Mouse (Mus musculus) lung, postnatal 4 days (tissue): Measurements from ENCODE around the gene Csmd2.
"Not testable (repeated sequence)": the region's sequence is repeated elsewhere in the genome, so short reads cannot be mapped to it uniquely, and the experiment has no call there.

Source experiments
- DNase-seq, 2 experiments: peaks; one replicate each; pipeline ENCODE4 v3.0.0; 2021

The Csmd2 gene

GRCm38 (mm10) chr4:128506878-128507277 lies 519.2 kb downstream of the Csmd2 start:
- no peak for DNase-seq

GRCm38 (mm10) chr4:128509885-128510284 lies 522.2 kb downstream of the Csmd2 start:
- DNase-seq, result no peak

DNA sequence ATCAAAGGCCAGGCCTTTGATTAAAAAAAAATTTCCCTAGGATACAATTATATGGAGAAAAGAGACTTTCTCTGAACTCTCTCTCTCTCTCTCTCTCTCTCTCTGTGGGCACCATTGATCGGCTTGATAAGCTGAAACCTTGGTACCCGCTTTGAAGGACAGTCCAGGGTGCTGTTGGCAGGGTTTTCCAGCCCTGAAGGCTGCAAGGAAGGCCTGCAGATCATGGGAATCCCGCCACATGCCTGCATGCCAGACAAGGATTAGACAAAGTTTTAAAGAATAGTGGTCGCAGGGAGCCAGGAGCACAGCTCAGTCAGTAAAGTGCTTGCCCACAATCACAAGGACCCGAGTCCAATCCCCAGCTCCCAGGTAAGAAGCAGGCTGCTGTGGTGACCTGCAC lies 526.8 kb downstream of the Csmd2 start:
- no peak for DNase-seq

DNA sequence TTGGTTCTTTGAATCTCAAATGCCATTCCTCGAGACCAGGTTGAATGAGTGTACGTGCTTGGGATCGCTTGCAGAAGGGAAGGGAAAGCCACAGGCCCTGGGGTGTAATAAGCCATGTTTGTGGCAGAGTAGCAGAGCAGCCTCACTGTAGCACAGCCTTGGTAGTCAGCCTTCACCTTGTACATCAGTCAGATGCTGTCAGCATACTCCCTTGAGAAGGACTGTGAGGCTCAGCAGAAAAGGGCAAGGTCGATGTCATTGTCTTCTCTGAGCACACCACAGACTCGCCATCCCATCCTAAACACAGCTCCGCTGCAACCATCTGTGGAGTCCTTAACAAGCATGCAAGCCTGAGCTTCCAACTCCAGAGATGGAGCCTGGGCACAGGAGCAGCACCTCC lies 533.6 kb downstream of the Csmd2 start:
- no peak for DNase-seq

- DNase-seq, result peak in 1 of 2 experiments; percentile 21
These were observed 555.7 kb downstream of the Csmd2 start for GRCm38 (mm10) chr4:128543378-128543777.

GRCm38 (mm10) chr4:128543956-128544486 lies 556.4 kb downstream of the Csmd2 start:
- not testable (repeated sequence) for DNase-seq

DNA sequence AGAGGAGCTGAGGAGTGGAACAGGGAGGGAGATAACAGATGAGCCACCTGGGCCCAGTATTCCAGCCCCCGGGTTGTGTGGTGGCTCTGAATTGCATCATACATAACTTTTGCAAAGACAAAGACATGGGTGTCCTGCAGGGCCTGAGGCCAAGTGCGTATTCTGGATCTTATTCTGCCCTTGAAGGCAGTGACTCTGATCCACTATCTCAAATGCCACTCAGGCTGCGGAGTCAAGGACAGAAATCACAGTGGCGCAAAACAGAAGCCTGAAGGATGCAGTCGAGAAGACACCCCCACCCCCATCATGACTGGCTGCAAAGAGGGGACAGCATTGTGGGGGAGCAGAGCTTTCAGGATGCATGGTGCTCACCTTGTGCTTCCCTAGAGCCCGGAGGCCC lies 563.1 kb downstream of the Csmd2 start:
- no peak for DNase-seq

DNA sequence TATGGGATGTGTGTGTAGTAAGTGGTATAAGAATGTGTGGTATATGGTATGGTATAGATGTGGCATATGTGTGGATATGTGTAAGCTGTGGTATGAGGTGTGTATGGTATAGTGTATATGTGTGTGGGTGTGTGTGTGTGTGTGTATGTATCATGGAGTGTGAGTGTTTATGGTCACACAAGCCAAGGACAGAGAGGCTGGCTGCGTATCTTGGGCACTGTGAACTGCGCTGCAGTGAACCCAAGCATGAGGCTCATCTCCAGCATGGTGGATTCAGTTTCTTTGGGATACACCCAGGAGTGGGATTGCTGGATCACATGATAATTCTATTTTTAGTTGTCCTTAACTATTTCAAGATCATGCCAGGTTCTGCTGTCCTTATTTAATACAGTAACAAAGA lies 566.5 kb downstream of the Csmd2 start:
- no peak for DNase-seq

DNA sequence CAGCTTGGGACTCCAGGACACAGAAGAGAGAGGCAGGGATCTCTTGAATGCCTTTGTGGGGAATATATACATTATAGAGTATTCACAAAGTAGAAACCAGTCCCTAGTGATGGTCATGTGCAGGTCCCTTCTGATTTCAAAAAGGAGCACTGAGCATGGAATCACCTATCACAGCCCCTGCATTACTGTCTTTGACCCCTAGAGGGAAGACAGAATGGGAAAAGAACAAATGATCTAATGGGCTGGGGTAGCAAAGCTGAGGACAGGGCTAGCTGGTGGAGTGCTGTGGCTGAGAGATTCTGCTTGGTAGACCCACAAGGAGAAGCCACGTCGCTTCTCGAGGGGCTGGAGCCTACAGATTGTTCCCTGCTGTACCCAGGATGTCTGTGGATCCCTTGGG lies 572.7 kb downstream of the Csmd2 start:
- DNase-seq, result no peak

DNA sequence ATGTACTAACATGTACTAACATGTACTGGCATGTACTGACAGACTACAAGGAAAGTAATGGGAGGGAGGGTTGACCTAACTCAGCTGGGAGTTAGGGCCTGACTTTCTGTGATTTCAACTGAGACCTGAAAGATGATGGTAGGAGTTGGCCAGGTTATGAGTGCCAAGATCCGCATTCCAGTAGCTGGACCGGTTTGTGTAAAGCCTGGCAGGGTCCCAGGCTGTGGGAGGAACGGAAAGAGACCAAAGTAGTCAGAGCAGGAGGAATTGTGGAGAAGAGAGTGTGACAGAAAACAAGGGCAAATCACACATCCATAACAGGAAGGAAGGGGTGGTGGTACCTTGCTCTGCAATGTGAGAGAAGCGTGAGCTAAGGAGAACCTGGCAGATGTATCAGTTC lies 588.2 kb downstream of the Csmd2 start:
- DNase-seq, result peak; percentile 25 to 42

DNA sequence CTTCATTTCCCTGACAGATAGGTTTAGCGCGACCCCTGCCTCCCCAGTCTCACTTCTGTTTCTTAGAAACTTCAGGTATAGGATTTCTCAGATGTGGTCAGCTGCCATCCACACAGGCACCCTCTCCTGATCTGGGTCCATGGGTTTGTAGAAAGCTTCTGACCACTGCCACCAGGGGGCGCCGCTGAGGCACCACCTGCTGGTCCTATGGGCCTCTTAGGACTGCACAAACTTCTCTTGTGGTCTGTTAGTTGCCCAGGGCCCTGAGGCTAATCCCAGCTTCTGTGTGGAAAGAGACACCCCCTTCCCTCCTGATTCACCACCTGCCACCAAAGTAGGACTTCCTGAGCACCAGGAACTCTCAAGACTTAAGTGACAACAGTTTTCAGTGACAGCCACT lies 591.5 kb downstream of the Csmd2 start:
- peak in 1 of 2 experiments; percentile 30 for DNase-seq

DNA sequence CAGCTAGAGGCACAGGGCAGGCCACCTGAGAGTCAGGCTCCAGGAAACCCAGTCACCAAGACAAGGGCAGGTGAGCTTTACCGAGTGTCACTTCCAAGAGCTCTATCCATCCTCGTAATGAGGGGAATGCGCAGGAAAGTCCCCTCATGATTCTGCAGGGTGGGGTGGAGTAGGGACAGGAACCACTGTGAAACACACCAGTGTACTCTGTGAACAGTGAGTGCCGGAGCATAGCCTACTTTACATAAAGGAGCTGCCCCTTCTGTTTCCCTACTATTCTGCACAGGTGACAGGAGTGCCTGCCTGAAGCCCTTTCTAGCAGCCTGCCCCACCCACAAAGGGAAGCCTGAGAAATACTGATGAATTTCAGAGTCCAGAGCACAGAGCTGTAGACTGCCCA lies 605.6 kb downstream of the Csmd2 start:
- no peak for DNase-seq

GRCm38 (mm10) chr4:128594062-128594461 lies 606.4 kb downstream of the Csmd2 start:
- no peak for DNase-seq

DNA sequence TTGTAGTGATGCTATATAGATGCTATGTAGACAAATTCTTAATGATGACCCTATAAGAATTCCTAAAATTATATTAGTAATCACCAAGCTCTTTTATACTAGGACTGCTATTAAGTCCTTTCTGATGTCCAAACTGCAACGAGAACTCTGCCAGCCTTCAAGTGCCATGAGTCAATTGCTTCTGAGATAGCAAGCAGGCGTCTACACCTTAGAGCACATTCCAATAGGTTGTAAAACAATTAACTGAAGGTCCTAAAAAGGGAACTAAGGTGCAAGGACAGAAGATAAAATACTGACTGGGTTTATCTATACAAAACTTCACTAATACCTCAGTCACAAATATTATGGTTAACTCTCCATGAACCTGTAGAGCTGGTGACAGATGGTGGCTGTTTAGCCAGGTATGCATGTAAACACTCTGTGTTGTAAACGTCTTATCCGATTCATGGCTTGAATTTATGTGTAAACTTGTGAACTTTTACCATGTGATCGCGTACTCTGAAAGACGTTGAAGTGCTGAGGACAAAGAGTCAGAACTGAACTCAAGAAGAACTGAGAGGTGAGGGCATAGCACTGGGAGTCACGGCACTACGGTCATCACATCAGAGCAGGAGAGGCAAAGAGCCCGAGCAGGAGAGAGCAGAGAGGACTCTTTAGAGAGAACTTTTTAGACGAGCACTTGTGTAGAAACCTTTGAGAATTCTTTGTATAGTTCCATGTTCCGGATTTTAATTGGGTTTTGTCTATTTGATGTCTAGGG lies 610.3 kb downstream of the Csmd2 start:
- DNase-seq, result no peak

- DNase-seq, result no peak
These were observed 618.9 kb downstream of the Csmd2 start for GRCm38 (mm10) chr4:128606586-128606985.

- DNase-seq, result no peak
These were observed 620.0 kb downstream of the Csmd2 start for GRCm38 (mm10) chr4:128607661-128608060.

GRCm38 (mm10) chr4:128609276-128609924 lies 621.7 kb downstream of the Csmd2 start:
- DNase-seq, result peak in 1 of 2 experiments; percentile 15

GRCm38 (mm10) chr4:128609925-128610402 lies 622.3 kb downstream of the Csmd2 start, which contains the start of gene Zscan20:
TSS of gene Zscan20 (minus strand) at chr4:128610098.
- DNase-seq, result peak; percentile 95 to 98

DNA sequence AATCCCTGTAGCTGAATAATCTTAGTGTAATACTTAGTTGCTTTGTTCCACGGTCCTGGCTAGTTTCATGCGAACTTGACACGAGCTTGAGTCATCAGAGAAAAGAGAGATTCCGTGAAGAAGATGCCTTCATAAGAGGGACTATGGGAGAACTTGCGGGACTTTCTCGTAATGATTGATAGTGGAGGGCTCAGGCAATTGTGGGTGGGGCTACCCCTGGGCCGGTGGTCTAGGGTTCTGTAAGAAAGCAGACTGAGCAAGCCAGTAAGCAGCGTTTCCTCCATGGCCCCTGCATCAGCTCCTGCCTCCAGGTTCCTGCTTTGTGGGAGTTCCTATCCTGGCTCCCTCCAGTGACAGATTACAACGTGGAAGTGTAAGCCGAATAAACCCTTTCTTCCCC lies 623.0 kb downstream of the Csmd2 start:
- peak in 1 of 2 experiments; percentile 22 for DNase-seq

DNA sequence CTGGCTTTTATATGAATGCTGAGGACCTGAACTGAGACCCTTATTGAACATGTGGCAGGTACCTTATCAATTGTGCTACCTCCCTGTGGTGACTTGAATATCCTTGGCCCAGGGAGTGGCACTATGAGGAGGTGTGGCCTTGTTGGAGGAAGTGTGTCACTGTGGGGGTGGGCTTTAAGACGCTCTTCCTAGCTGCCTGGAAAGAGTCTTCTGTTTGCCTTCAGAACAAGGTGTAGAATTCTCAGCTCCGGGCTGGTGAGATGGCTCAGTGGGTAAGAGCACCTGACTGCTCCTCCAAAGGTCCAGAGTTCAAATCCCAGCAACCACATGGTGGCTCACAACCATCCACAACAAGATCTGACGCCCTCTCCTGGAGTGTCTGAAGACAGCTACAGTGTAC lies 624.1 kb downstream of the Csmd2 start:
- peak in 1 of 2 experiments; percentile 7 for DNase-seq

GRCm38 (mm10) chr4:128613326-128613725 lies 625.7 kb downstream of the Csmd2 start:
- DNase-seq, result peak; percentile 23 to 53

DNA sequence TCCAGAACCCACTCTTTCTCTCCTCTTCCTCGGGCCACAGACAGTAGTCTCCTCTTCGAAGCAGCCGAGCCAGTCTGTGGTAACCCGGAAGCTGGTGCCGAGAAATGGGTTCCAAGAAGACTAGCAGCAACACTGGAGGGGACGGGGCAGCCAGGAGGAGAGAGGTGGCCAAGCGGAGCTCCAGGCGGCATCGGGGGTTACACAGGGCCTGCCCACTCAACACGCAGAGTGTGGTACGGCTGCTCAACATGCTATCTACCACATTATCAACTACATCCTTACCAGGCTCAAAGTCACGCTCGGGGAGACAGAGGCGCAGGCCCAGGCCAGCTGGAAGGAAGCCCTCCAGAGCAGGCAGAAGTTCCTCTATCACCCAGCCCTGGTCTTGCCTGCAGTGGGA lies 628.1 kb downstream of the Csmd2 start:
- no peak for DNase-seq
